Mouse (Mus musculus) liver, adult 2 months (tissue): Measurements from ENCODE around the gene Trio. TPM values are rescaled to one million over a fixed set of nuclear protein-coding genes. Genes with fewer than 3 reads are reported as not detected.
A peak's percentile ranks its signal among the peaks of the same experiment; 100 is the strongest.

Source experiments
- DNase-seq: peaks from one replicate; pipeline ENCODE4 v3.0.0-alpha.2; 2011; ENCODE audit warnings: low read depth, low spot score; ENCODE audit errors: extremely low read depth
- H3K27ac ChIP-seq: fragments of 200-500 bp; replicated peaks from 2 replicates; pipeline ENCODE4 v1.5.1; 2012; ENCODE audit warnings: low read depth, mild to moderate bottlenecking, control low read depth, inconsistent platforms, low read length; ENCODE audit not compliant: insufficient read depth
- H3K27me3 ChIP-seq: fragments of 200-500 bp; 2 replicates; pipeline ENCODE4 v1.6.1; 2012; ENCODE audit warnings: mild to moderate bottlenecking, moderate library complexity, low read length, inconsistent platforms; ENCODE audit not compliant: control insufficient read depth, insufficient read depth
- H3K36me3 ChIP-seq: fragments of 200-500 bp; 2 replicates; pipeline ENCODE4 v1.6.1; 2012; ENCODE audit warnings: low read length, inconsistent platforms; ENCODE audit not compliant: control insufficient read depth, insufficient read depth
- H3K4me1 ChIP-seq: fragments of 200-500 bp; 2 replicates; pipeline ENCODE4 v1.6.1; 2011; ENCODE audit warnings: low read length; ENCODE audit not compliant: control insufficient read depth, insufficient read depth
- H3K4me3 ChIP-seq: fragments of 200-500 bp; 2 replicates; pipeline ENCODE4 v1.5.1; 2011; ENCODE audit warnings: low read depth, mild to moderate bottlenecking, control low read depth, low read length, moderate library complexity; ENCODE audit not compliant: insufficient read depth
- H3K79me2 ChIP-seq: fragments of 200-500 bp; 2 replicates; pipeline ENCODE4 v1.6.1; 2012; ENCODE audit warnings: inconsistent platforms, mild to moderate bottlenecking, low read length, moderate library complexity; ENCODE audit not compliant: control insufficient read depth, insufficient read depth
- H3K9ac ChIP-seq: fragments of 200-500 bp; 2 replicates; pipeline ENCODE4 v1.6.1; 2012; ENCODE audit warnings: low read depth, mild to moderate bottlenecking, control low read depth, inconsistent platforms, low read length
- CTCF ChIP-seq: fragments of 200-500 bp; IDR thresholded peaks from 2 replicates; pipeline ENCODE4 v1.5.1; 2011; ENCODE audit warnings: low read depth, low read length, control low read depth
- POLR2A ChIP-seq: fragments of 200-500 bp; IDR thresholded peaks from 2 replicates; pipeline ENCODE4 v1.6.1; 2011; ENCODE audit warnings: low read length, control low read depth; ENCODE audit not compliant: insufficient read depth; ENCODE audit errors: extremely low read depth
- WGBS: fragments of 180-500 bp; shearing (Covaris S2); methylation state at CpG from one replicate; pipeline ENCODE4 v1.1.7; 2018; 5-methylcytosine and 5-hydroxymethylcytosine counted together
- polyA plus RNA-seq: library from polyadenylated mRNA; depleted of rRNA; stranded (reverse); fragments of >200 nt; gene quantifications from 2 replicates; pipeline ENCODE4 v1.2.3, GENCODE M21; 2012
- total RNA-seq: library from RNA; depleted of rRNA; stranded (reverse); fragments of >200 nt; gene quantifications from 2 replicates; pipeline ENCODE4 v1.2.3, GENCODE M21; 2014

Gene Trio
- total and polyA plus RNA-seq, 2 experiments: 10.6 to 17.9 TPM

DNA sequence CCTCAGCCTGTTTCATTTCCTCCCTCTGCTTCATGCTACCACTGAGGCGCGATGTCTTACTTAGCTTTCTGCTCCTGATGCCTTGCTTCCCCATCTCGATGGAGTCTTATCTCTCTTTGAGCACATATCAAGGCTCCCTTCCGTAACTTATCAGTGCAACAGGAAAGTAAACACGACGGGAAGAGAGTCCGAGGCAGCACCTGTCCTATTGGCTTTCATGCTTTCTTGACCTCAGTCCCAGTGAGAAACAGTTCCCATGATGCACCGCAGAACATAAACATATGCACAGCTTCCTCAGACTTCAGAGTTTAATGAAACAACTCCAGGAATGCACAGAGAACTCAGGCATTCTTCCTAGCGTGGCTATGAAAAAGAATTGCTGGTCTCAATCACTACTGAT is 65.0 kb downstream of the Trio start:
- Histone ChIP-seq H3K27ac (no peak overlapping the region), H3K27me3 (no peaks in the 10 kb centered on the region), H3K79me2 (peaks cover 34% of the 10 kb centered on the region), H3K9ac (no peak overlapping the region), H3K36me3 (no peaks in the 10 kb centered on the region), H3K4me1 (0 out of 2 replicates have a peak, but pooled peaks cover 4% of the 10 kb centered on the region), H3K4me3 (no peak overlapping the region)
- WGBS: 23% methylated on average over 9 of the region's 9 CpGs
- DNase-seq: no peak
- TF ChIP-seq CTCF (no peak), POLR2A (no peak)

DNA sequence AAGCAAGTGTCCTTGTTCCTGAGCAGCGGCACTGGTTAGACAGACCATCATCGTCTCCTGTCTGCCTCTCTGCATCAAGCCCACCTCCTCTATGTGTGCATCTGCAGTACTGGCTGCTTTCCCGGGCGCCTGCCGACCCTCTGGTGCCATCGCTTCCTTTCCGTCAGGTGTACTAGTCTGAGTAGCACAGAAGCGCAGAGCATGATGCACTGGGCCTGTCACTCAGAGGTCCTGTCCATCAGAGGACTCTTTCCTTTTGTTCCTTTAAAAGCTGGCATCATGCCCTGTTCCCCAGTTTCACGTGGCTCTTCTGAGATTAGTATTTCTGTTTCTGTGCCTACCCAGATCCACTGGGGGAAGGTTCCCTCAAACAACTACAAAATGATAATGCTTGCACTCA is 67.8 kb downstream of the Trio start:
- no peaks in the 10 kb centered on the region for H3K36me3 ChIP-seq
- no peak overlapping the region for H3K9ac ChIP-seq
- 0 out of 2 replicates have a peak, but pooled peaks cover 4% of the 10 kb centered on the region for H3K4me1 ChIP-seq
- peaks cover 41% of the 10 kb centered on the region; the same call in 1 of the 2 replicates for H3K79me2 ChIP-seq
- H3K4me3 ChIP-seq: no peak overlapping the region
- TF ChIP-seq CTCF (no peak), POLR2A (no peak)
- H3K27ac ChIP-seq: no peak overlapping the region
- 79% methylated on average over 9 of the region's 9 CpGs for WGBS
- DNase-seq: no peak
- no peaks in the 10 kb centered on the region for H3K27me3 ChIP-seq

DNA sequence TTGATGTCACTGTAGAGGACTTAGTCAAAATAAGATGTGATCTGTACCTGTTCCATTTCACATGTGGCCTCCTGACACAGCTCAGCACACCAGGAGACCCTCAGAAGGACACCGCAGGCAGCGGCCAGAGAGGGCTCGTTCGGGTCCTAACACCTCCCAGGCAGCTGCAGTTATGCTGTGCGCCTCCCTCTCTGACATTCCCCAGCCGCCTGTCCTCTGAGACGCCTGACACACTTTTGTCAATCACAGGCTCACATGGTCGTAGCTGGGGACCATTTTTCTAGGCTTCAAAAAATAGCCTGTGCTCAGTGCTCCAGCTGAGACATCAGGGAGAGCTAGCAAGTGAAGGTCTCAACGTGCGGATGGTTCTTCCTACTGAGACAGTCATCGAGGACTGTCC is 70.0 kb downstream of the Trio start:
- H3K4me3 ChIP-seq: no peak overlapping the region
- no peaks in the 10 kb centered on the region for H3K36me3 ChIP-seq
- H3K27ac ChIP-seq: no peak overlapping the region
- TF ChIP-seq CTCF (no peak), POLR2A (no peak)
- 0 out of 2 replicates have a peak, but pooled peaks cover 4% of the 10 kb centered on the region for H3K4me1 ChIP-seq
- WGBS: 85% methylated on average over 11 of the region's 11 CpGs
- no peaks in the 10 kb centered on the region for H3K27me3 ChIP-seq
- DNase-seq: no peak
- H3K9ac ChIP-seq: no peak overlapping the region
- peaks cover 48% of the 10 kb centered on the region; the same call in 1 of the 2 replicates for H3K79me2 ChIP-seq

- Histone ChIP-seq H3K79me2 (peaks cover 44% of the 10 kb centered on the region), H3K27ac (no peak overlapping the region), H3K27me3 (no peaks in the 10 kb centered on the region), H3K36me3 (no peaks in the 10 kb centered on the region), H3K4me1 (no peaks in the 10 kb centered on the region), H3K9ac (no peak overlapping the region), H3K4me3 (no peak overlapping the region)
- TF ChIP-seq CTCF: no peak
- TF ChIP-seq POLR2A: no peak
- no peak for DNase-seq
- WGBS: 91% methylated on average over 5 of the region's 5 CpGs
Measured at GRCm38 (mm10) chr15:27954356-27954755, 71.3 kb downstream of the Trio start.

- peak; percentile 73 for DNase-seq
- H3K27me3 ChIP-seq: no peaks in the 10 kb centered on the region
- no peak overlapping the region for H3K4me3 ChIP-seq
- no peak overlapping the region for H3K27ac ChIP-seq
- H3K36me3 ChIP-seq: no peaks in the 10 kb centered on the region
- H3K4me1 ChIP-seq: no peaks in the 10 kb centered on the region
- WGBS: 23% methylated on average over 3 of the region's 3 CpGs
- TF ChIP-seq POLR2A (no peak), CTCF (no peak)
- peaks cover 47% of the 10 kb centered on the region for H3K79me2 ChIP-seq
- H3K9ac ChIP-seq: no peak overlapping the region
Measured at GRCm38 (mm10) chr15:27953570-27953969, 72.1 kb downstream of the Trio start.

DNA sequence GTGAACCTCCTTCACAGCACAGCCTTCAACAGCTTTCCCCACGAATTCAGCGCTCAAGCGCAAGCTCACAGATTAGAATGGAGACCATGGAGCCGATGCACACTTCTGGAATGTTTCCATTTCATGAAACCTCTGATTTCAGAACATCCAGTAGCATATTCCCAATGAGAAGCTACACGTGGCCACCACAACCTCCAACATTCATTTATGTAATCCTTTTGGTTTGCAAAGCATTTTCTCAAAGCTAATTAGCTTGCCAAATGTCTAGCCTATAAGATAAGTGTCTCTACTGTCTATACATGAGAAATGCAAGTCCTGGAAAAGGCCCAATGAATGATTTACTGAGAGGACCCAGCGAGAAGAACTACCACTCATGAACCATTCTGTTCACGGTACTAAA is 74.5 kb downstream of the Trio start:
- no peaks in the 10 kb centered on the region for H3K27me3 ChIP-seq
- WGBS: 91% methylated on average over 7 of the region's 7 CpGs
- H3K36me3 ChIP-seq: no peaks in the 10 kb centered on the region
- no peak overlapping the region for H3K27ac ChIP-seq
- DNase-seq: no peak
- no peak for TF ChIP-seq POLR2A
- TF ChIP-seq CTCF: no peak
- no peak overlapping the region for H3K9ac ChIP-seq
- peaks cover 50% of the 10 kb centered on the region for H3K79me2 ChIP-seq
- no peaks in the 10 kb centered on the region for H3K4me1 ChIP-seq
- no peak overlapping the region for H3K4me3 ChIP-seq
